Mouse (Mus musculus) liver, embryonic 14.5 days (tissue): ENCODE measurements around the gene Car1.
"Not testable (repeated sequence)": the region's sequence is repeated elsewhere in the genome, so short reads cannot be mapped to it uniquely, and the experiment has no call there.

Experiments used
- CTCF ChIP-seq: IDR thresholded peaks from 2 replicates; pipeline ENCODE4 v1.5.1; 2016; ENCODE audit warnings: antibody characterized with exemption, low read depth, control low read depth
- EP300 ChIP-seq: IDR thresholded peaks from 2 replicates; pipeline ENCODE4 v1.6.1; 2016; ENCODE audit warnings: antibody characterized with exemption, low read depth

- not testable (repeated sequence) for TF ChIP-seq CTCF, EP300
Measured at GRCm38 (mm10) chr3:14774539-14774938, 33.6 kb downstream of the Car1 start.
